Mouse (Mus musculus) CH12.LX (cell line): ENCODE data around the gene D130043K22Rik. TPM values are rescaled to one million over a fixed set of nuclear protein-coding genes. Genes with fewer than 3 reads are reported as not detected.

Experiments
- DNase-seq: peaks from one replicate; pipeline ENCODE4 v3.0.0-alpha.2; 2013; ENCODE audit errors: extremely low read depth
- H3K27ac ChIP-seq: 2 replicates; pipeline ENCODE4 v1.5.1; 2012; ENCODE audit warnings: low read depth, mild to moderate bottlenecking, control low read depth, moderate library complexity; ENCODE audit not compliant: insufficient read depth
- H3K27me3 ChIP-seq: replicated peaks from 2 replicates; pipeline ENCODE3; 2012; ENCODE audit warnings: inconsistent platforms
- H3K36me3 ChIP-seq, 2 experiments: replicated peaks in 1 of 2; 2 replicates each; pipeline versions ENCODE3 to v1.6.1; 2012; ENCODE audit warnings: inconsistent platforms in 1 of 2, low read length in 1 of 2, mild to moderate bottlenecking in 1 of 2, mixed read lengths in 1 of 2, moderate library complexity in 1 of 2; ENCODE audit not compliant: control insufficient read depth in 1 of 2, insufficient read depth in 1 of 2
- H3K4me1 ChIP-seq, 2 experiments: 2 replicates each; pipeline ENCODE4 v1.6.1; 2012; ENCODE audit warnings: inconsistent platforms in 1 of 2, moderate library complexity in 1 of 2; ENCODE audit not compliant: insufficient read depth in 2 of 2, control insufficient read depth in 1 of 2
- H3K4me2 ChIP-seq: 2 replicates; pipeline ENCODE4 v1.6.1; 2012; ENCODE audit warnings: low read depth, mild to moderate bottlenecking, control low read depth; ENCODE audit not compliant: poor library complexity, insufficient read depth, severe bottlenecking
- H3K4me3 ChIP-seq, 3 experiments: fragments of 150-350 bp in 1 of 3; sonication (generic) in 1 of 3; replicated peaks in 1 of 3; 2 replicates each; pipeline versions ENCODE3 to v1.5.1; 2011 to 2012; ENCODE audit warnings: low read depth in 2 of 3, low read length in 2 of 3, mild to moderate bottlenecking in 2 of 3, moderate library complexity in 2 of 3, control low read depth in 1 of 3, improper control_type of control experiment in 1 of 3, inconsistent platforms in 1 of 3, mixed read lengths in 1 of 3; ENCODE audit not compliant: poor library complexity in 1 of 3
- H3K79me2 ChIP-seq: replicated peaks from 2 replicates; pipeline ENCODE4 v1.6.1; 2012; ENCODE audit warnings: mild to moderate bottlenecking, moderate library complexity; ENCODE audit not compliant: control insufficient read depth, poor library complexity, insufficient read depth, severe bottlenecking; ENCODE audit errors: extremely low read depth
- H3K9ac ChIP-seq: 2 replicates; pipeline ENCODE4 v1.6.1; 2012; ENCODE audit warnings: low read depth, mild to moderate bottlenecking, control low read depth, moderate library complexity; ENCODE audit not compliant: insufficient read depth
- H3K9me3 ChIP-seq: replicated peaks from 2 replicates; pipeline ENCODE3; 2012; ENCODE audit warnings: low read length, inconsistent platforms, mixed read lengths
- BHLHE40 ChIP-seq: IDR thresholded peaks from 2 replicates; pipeline ENCODE4 v1.6.1; 2011; ENCODE audit warnings: mild to moderate bottlenecking, low read depth, low read length, improper control_type of control experiment
- CHD1 ChIP-seq: IDR thresholded peaks from 2 replicates; pipeline ENCODE4 v1.6.1; 2012; ENCODE audit warnings: low read depth, low read length, improper control_type of control experiment, inconsistent platforms
- CHD2 ChIP-seq: IDR thresholded peaks from 2 replicates; pipeline ENCODE4 v1.6.1; 2011; ENCODE audit warnings: low read length, improper control_type of control experiment
- CTCF ChIP-seq, 2 experiments: IDR thresholded peaks in 1 of 2; conservative IDR thresholded peaks in 1 of 2; 2 replicates each; pipeline ENCODE4 v1.5.1; 2011 to 2012; ENCODE audit warnings: low read depth in 2 of 2, low read length in 2 of 2, improper control_type of control experiment in 1 of 2, inconsistent platforms in 1 of 2, mild to moderate bottlenecking in 1 of 2, moderate library complexity in 1 of 2
- EP300 ChIP-seq: IDR thresholded peaks from 2 replicates; pipeline ENCODE4 v1.6.1; 2011; ENCODE audit warnings: low read length, improper control_type of control experiment
- GABPA ChIP-seq: IDR thresholded peaks from 2 replicates; pipeline ENCODE4 v1.6.1; 2012; ENCODE audit warnings: low read depth, low read length, improper control_type of control experiment, inconsistent platforms; ENCODE audit not compliant: insufficient replicate concordance
- IRF4 ChIP-seq: IDR thresholded peaks from 2 replicates; pipeline ENCODE4 v1.6.1; 2014; ENCODE audit warnings: low read depth, mild to moderate bottlenecking, inconsistent platforms, low read length, improper control_type of control experiment
- MAFK ChIP-seq: IDR thresholded peaks from 2 replicates; pipeline ENCODE4 v1.6.1; 2011; ENCODE audit warnings: low read length, improper control_type of control experiment; ENCODE audit not compliant: insufficient replicate concordance
- MAX ChIP-seq: IDR thresholded peaks from 2 replicates; pipeline ENCODE4 v1.6.1; 2011; ENCODE audit warnings: low read length, improper control_type of control experiment
- MAZ ChIP-seq: IDR thresholded peaks from 2 replicates; pipeline ENCODE4 v1.6.1; 2012; ENCODE audit warnings: low read depth, mild to moderate bottlenecking, inconsistent platforms, low read length, improper control_type of control experiment, moderate library complexity
- MXI1 ChIP-seq: IDR thresholded peaks from 2 replicates; pipeline ENCODE4 v1.6.1; 2011; ENCODE audit warnings: mild to moderate bottlenecking, low read depth, low read length, improper control_type of control experiment
- MYC ChIP-seq: IDR thresholded peaks from 2 replicates; pipeline ENCODE4 v1.6.1; 2011; ENCODE audit warnings: low read depth, mild to moderate bottlenecking, improper control_type of control experiment, low read length
- NELFE ChIP-seq: IDR thresholded peaks from 2 replicates; pipeline ENCODE4 v1.6.1; 2011; ENCODE audit warnings: low read depth, low read length, improper control_type of control experiment
- NRF1 ChIP-seq: IDR thresholded peaks from 2 replicates; pipeline ENCODE4 v1.6.1; 2014; ENCODE audit warnings: low read depth, mild to moderate bottlenecking, inconsistent platforms, low read length, improper control_type of control experiment, moderate library complexity
- POLR2A ChIP-seq: IDR thresholded peaks from 2 replicates; pipeline ENCODE4 v1.6.1; 2011; ENCODE audit warnings: low read depth, mild to moderate bottlenecking, improper control_type of control experiment, low read length
- SIN3A ChIP-seq: IDR thresholded peaks from 2 replicates; pipeline ENCODE4 v1.6.1; 2012; ENCODE audit warnings: low read length, improper control_type of control experiment, inconsistent platforms
- SMC3 ChIP-seq: IDR thresholded peaks from 2 replicates; pipeline ENCODE4 v1.6.1; 2011; ENCODE audit warnings: low read depth, low read length, improper control_type of control experiment
- TBP ChIP-seq: conservative IDR thresholded peaks from 2 replicates; pipeline ENCODE4 v1.6.1; 2011; ENCODE audit warnings: low read depth, low read length, improper control_type of control experiment
- ZC3H11A ChIP-seq: IDR thresholded peaks from 2 replicates; pipeline ENCODE4 v1.6.1; 2012; ENCODE audit warnings: low read depth, mild to moderate bottlenecking, inconsistent platforms, low read length, improper control_type of control experiment
- ZKSCAN1 ChIP-seq: IDR thresholded peaks from 2 replicates; pipeline ENCODE4 v1.6.1; 2012; ENCODE audit warnings: low read depth, inconsistent platforms, low read length, improper control_type of control experiment, borderline replicate concordance
- dilution Hi-C: fragments of 300-500 bp; cut with MboI; formaldehyde crosslinking; loops from 2 replicates; pipeline ENCODE4 v1.14.3; 2020; ENCODE audit warnings: low sequenced_read_pairs; ENCODE audit not compliant: extremely low pct_unique_long_range_greater_than_20kb, extremely low pct_ligation_motif_present
- in situ Hi-C: fragments of 300-500 bp; cut with MboI; formaldehyde crosslinking; loops from 3 replicates; pipeline ENCODE4 v1.14.3; 2019; ENCODE audit warnings: low sequenced_read_pairs, low pct_ligation_motif_present, low pct_unique_long_range_greater_than_20kb, mixed read lengths
- polyA plus RNA-seq: library from polyadenylated mRNA; unstranded; fragments of >175 nt; gene quantifications from 2 replicates; pipeline ENCODE4 v1.2.1, GENCODE M21; 2012; ENCODE audit warnings: low read depth; ENCODE audit not compliant: insufficient read length
- total RNA-seq, 2 experiments: library from RNA; depleted of rRNA; stranded (reverse); fragments of 300-350 nt in 1 of 2; fragments of >200 nt in 1 of 2; gene quantifications; 2 replicates each; pipeline ENCODE4 v1.2.3; 2012 to 2014

The D130043K22Rik gene
- total and polyA plus RNA-seq, 3 experiments, result 0.04 to 0.25 (median 0.05) TPM

DNA sequence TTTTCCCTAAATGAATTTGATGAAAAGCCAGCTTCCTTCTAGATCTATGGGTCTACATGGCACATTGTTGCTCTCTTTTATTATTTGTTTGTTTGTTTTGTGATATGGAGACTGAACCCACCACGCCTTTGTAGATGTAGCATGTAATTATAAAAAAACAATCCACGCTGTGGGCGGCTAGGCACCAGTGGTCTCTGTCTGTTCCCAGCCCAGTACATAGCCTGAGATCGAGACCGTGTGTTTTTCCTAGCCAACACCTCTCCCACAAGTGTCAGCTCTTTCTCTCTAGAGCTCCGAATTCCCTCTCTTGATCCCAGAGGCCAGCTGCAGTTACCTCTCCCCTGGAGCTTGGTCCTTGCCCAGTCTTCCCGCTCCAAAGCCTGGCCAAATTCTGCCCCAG lies 23.3 kb downstream of the D130043K22Rik start:
- no peak overlapping the region for H3K27ac ChIP-seq
- H3K9me3 ChIP-seq, result no peaks in the 10 kb centered on the region
- H3K4me2 ChIP-seq, result no peak overlapping the region
- in situ Hi-C loops, result no loop called here
- peaks cover 13 to 17% of the 10 kb centered on the region in 2 experiments; a peak in 3 of 4 replicates for H3K4me1 ChIP-seq
- TF ChIP-seq MAX (no peak), MAFK (no peak), ZKSCAN1 (no peak), POLR2A (no peak), NELFE (no peak), MYC (no peak), MXI1 (no peak), IRF4 (no peak), CHD2 (no peak), ZC3H11A (no peak), SIN3A (no peak), CTCF (conservative IDR thresholded peaks at IDR 0.05 in 1 of 2, IDR thresholded peaks at IDR 0.05 in 1 of 2; ENCODE audit: low read depth in 2 of 2, low read length in 2 of 2) (no peak), CHD1 (no peak), NRF1 (no peak), BHLHE40 (no peak)
- TF ChIP-seq, all 38 proteins: peak for 0
- no peaks in the 10 kb centered on the region for H3K79me2 ChIP-seq
- no peak overlapping the region for H3K9ac ChIP-seq
- no peaks in the 10 kb centered on the region for H3K36me3 ChIP-seq
- DNase-seq, result no peak
- H3K27me3 ChIP-seq, result no peaks in the 10 kb centered on the region
- dilution Hi-C loops, result no loop called here
- no peak overlapping the region for H3K4me3 ChIP-seq

DNA sequence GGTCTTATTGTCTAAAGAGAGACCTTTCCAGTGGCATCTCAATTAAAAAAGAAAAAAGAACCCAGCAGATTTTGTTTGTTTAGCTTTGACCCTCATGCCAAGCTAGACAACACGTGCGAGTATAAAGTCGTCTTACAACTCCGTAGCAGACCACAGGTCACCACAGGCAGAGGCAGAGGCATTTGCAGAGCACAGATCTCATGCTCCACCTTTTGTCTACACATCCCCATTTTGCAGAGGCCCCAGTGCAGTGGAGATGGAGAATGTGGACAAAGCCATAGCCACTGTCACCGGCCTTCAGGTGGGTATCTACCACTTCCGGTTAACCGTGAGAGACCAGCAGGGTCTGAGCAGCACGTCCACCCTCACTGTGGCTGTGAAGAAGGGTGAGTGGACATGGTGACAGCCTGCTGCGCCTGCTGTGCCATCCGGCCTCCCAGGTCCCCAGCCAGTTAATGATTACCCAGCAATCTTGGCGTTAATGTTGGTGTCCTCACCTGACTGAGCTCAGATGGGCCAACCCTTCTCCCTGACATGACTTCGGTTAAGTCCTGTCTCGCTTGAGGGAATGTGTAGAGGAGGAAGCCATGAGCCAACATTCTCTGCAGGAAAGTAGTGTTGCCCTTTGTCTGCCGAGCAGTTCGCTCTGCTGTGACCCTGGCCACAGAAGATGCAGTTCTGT lies 34.6 kb downstream of the D130043K22Rik start:
- no peaks in the 10 kb centered on the region for H3K79me2 ChIP-seq
- H3K4me3 ChIP-seq, result no peak overlapping the region
- dilution Hi-C loops, result no loop called here
- no peaks in the 10 kb centered on the region for H3K36me3 ChIP-seq
- H3K9me3 ChIP-seq, result peaks cover 9% of the 10 kb centered on the region
- no peak overlapping the region for H3K9ac ChIP-seq
- no peak for DNase-seq
- in situ Hi-C loops, result no loop called here
- H3K4me1 ChIP-seq, result peaks cover 0 to 2% of the 10 kb centered on the region in 2 experiments; a peak in 1 of 4 replicates
- no peak overlapping the region for H3K4me2 ChIP-seq
- TF ChIP-seq NRF1 (no peak), MAZ (no peak), SIN3A (no peak), CHD1 (no peak), GABPA (no peak), TBP (no peak), CTCF (conservative IDR thresholded peaks at IDR 0.05 in 1 of 2, IDR thresholded peaks at IDR 0.05 in 1 of 2; ENCODE audit: low read depth in 2 of 2, low read length in 2 of 2) (no peak), EP300 (no peak), SMC3 (no peak), NELFE (no peak)
- H3K27me3 ChIP-seq, result no peaks in the 10 kb centered on the region
- no peak overlapping the region for H3K27ac ChIP-seq
